21 mouse cellular contexts compared by ENCODE assay signal in the genomic region with DNA sequence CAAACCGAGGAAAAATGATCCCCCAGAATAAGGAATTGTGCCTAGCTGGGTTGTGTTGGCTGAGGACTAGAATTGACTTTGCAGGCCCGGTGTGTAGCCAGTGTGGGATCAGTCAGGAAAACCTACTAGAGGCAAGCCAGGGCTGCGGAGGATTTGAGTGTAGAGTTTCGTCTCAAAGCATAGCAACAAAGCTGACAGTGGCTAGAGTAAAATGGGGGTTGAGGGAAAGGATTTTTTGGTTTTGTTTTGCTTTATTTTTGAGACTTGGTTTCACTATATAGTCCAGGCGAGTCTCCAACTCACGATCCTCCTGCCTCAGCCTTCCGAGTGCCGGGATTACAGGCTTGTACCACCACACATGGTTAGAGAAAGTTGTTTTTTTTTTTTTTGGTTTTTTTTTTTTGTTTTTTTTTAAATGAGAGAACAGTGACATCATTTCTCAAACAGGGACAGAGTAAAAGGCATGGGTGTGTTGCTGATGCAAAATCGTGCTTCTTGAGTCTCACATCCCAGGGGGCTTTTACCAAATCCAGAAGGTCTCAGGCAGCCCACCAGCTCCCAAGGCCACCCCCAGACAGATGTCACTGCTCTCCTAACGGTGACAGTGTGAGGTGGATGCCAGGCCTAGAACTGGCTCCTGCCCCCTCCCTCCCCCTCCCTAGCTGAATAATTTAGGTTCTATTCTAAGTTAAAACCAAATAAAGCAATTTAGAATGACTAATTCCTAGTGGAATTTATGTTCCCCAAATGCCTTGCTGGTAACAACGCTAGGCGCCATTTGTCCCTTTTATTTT.
DNase-seq lines count a peak whose midpoint lies in the region; ATAC-seq lines count a peak whose summit lies in the region.
"Had no signal": no experiment of that assay in that cellular context is flagged by ENCODE, and none has a peak within 500 bp of the region (broad histone marks: within the 10 kb centered on the region; RNA-seq: fewer than 3 reads in every experiment).

No protein-coding gene starts in this region.

- peak; percentile 83 for ATAC-seq in frontal cortex, adult (ENCODE audit: low TSS enrichment)
- no peak for ATAC-seq in erythroid progenitor cell, adult 5-6 weeks (replicated peaks; ENCODE audit: low FRiP score, poor library complexity, severe bottlenecking)
- ATAC-seq: forebrain, postnatal 0 days; hindbrain, embryonic 16.5 days; intestine, embryonic 16.5 days had no signal

- intact Hi-C loops in left cerebral cortex, postnatal 10 days (cut with DNase I), result no loop called here

- DNase-seq in left cerebral cortex, adult 11 months (ENCODE audit: low spot score), result peak; percentile 38
- no peak for DNase-seq in left cerebral cortex, postnatal 10 days (ENCODE audit: extremely low spot score in 1 of 2, low spot score in 2 of 2)
- DNase-seq in layer of hippocampus, postnatal 36 days, result peak; percentile 33 to 39
- peak; percentile 57 to 75 for DNase-seq in right cerebral cortex, postnatal 36 days (ENCODE audit: low spot score in 2 of 2)
- no peak for DNase-seq in spleen, postnatal 4 days (ENCODE audit: low spot score in 2 of 2)
- DNase-seq: adrenal gland, postnatal 14 days; cerebellum, adult 11 months; cerebellum, postnatal 14 days; forebrain, postnatal 0 days; gastrocnemius, postnatal 10 days; heart, adult 11 months; heart, postnatal 36 days; kidney, postnatal 4 days; liver, embryonic 13.5 days; lung, embryonic 14.5 days; lung, postnatal 4 days; retina, postnatal 1 day had no signal

Comparison
In these comparisons a context has a peak if more than half of its experiments do, and no peak if none do; other contexts are left out.
1. DNase-seq: peak in left cerebral cortex, adult 11 months (single experiment), layer of hippocampus, postnatal 36 days (2 of 2) and right cerebral cortex, postnatal 36 days (2 of 2); none in left cerebral cortex, postnatal 10 days (0 of 2) and spleen, postnatal 4 days (0 of 2).